Mouse (Mus musculus): ENCODE data around the gene Usp21.

DNA sequence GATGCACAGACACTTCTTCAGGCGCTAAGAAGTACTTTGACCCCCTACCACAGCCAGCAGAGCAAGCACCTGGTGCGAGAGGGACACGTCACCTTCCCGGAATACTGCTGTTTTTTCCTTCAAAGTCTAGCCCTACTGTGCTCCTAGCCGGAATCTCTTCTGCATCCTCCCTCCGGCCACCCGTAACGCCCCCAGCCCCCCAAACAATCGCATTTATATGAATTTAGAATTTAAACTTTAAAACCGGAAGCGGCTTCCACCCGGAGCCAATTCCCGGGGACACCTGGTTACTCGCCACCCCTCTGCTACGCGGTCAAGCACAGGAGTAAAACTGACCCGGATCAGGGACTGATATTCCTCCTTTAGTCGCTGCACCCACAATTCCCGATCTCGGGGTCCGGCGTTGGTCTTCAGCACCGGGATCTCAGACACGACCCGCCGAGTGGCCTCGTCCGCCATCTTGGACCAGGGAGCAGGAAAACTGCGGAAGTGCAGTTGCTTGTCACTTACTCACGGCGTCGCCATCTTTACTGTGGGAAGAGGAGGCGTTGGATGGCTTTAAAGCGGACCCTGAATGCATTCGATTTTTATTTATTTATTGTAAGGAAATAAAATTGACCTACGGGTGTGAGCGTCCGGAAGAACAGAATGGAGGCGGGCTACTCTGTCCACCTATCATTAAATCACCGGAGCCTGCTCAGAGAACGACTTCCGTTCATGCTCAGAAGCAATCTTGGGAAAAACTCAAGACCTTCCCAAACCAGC is 6.7 kb upstream of the Usp21 start, which contains the start of gene Ufc1:
- no peak for TF ChIP-seq CTCF (IDR thresholded peaks at IDR 0.05; ENCODE audit: low read depth, low read length)
- TF ChIP-seq EP300 (IDR thresholded peaks at IDR 0.05; ENCODE audit: insufficient read depth, low read depth, low read length) = no peak
- TF ChIP-seq POLR2A (IDR thresholded peaks at IDR 0.05; ENCODE audit: insufficient read depth, low read length) = no peak
